ENCODE assay signal across 7 mouse cellular contexts in the genomic region with DNA sequence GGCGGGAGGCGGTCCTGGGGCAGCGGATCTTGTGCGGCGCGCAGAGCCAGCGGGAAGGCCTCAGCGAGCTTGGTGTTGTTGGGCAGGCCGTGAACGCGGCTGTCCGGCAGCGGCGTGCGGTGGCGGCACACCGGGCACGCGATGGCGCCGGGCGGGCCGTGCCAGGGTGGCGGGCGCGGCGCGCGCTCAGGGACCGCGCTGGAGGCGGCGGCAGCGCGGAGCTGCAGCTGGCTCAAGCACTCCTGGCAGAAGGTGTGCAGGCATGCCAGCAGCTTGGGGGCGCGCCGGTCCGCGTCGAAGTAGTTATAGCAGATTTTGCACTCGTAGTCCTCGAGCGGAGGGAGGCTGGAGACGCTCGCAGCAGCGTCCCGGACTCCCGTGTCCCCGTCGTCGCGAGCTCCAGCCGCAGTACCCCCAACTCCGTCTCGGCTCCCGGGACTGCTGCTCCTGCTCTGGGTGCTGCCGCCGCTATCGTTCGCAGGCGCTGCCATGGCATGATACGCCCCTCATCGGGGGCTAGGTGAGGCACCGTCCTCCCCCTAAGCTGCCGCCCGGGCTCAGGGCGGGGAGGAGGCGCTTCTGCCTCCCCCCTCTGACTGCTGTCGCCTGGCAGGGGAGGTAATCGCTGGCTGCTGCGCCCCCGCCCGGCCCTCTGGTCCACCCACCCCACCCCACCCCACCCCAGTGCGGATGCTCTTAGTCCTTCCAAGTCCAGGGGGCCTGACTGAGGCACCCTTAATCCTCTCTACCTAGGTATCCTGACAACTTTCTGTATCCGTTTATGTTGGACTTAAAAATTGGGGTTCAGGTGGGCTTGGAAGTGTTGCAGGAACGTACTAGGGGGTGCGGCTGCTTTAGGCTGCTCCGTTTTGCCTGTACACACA. TPM values are rescaled to one million over a fixed set of nuclear protein-coding genes. Genes with fewer than 3 reads are reported as not detected.
DNase-seq lines count a peak whose midpoint lies in the region; ATAC-seq and TF ChIP-seq lines count a peak whose summit lies in the region.

No protein-coding gene starts in this region.

- H3K27me3 ChIP-seq in embryonic facial prominence, embryonic 10.5 days (replicated peaks; ENCODE audit: low read depth, poor library complexity, severe bottlenecking), result peaks cover 95% of the 10 kb centered on the region
- H3K27me3 ChIP-seq in hindbrain, embryonic 10.5 days (ENCODE audit: insufficient read depth, poor library complexity, severe bottlenecking), result peaks cover 96% of the 10 kb centered on the region
- H3K27me3 ChIP-seq in liver, postnatal 0 days (ENCODE audit: insufficient read depth, low read length), result peaks cover 72% of the 10 kb centered on the region

- WGBS in embryonic facial prominence, embryonic 10.5 days, result under 1% methylated on average over 79 of the region's 79 CpGs
- under 1% methylated on average over 79 of the region's 79 CpGs for WGBS in hindbrain, embryonic 10.5 days
- 1% methylated on average over 72 of the region's 79 CpGs for WGBS in liver, postnatal 0 days (ENCODE audit: insufficient replicate concordance)

- H3K36me3 ChIP-seq in embryonic facial prominence, embryonic 10.5 days (replicated peaks), result no peaks in the 10 kb centered on the region
- H3K36me3 ChIP-seq in hindbrain, embryonic 10.5 days, result no peaks in the 10 kb centered on the region
- H3K36me3 ChIP-seq in liver, postnatal 0 days (replicated peaks; ENCODE audit: insufficient read depth, low read length), result no peaks in the 10 kb centered on the region

- H3K4me1 ChIP-seq in embryonic facial prominence, embryonic 10.5 days, result peaks cover 31% of the 10 kb centered on the region
- peaks cover 30% of the 10 kb centered on the region for H3K4me1 ChIP-seq in hindbrain, embryonic 10.5 days (replicated peaks)
- peaks cover 7% of the 10 kb centered on the region; the same call in 1 of the 2 replicates for H3K4me1 ChIP-seq in liver, postnatal 0 days (ENCODE audit: insufficient read depth)

- H3K9ac ChIP-seq in liver, postnatal 0 days (replicated peaks), result no peak overlapping the region

- peak overlapping the region; percentile 71 for H3K4me2 ChIP-seq in liver, postnatal 0 days (ENCODE audit: low read depth, low read length)

- no peak for TF ChIP-seq EP300 in liver, postnatal 0 days (IDR thresholded peaks at IDR 0.05; ENCODE audit: low read depth)

- TF ChIP-seq CTCF in liver, postnatal 0 days (IDR thresholded peaks at IDR 0.05; ENCODE audit: low read depth), result no peak

- peak; percentile 46 for DNase-seq in ovary, postnatal 36 days (ENCODE audit: low spot score)
- no peak for DNase-seq in ovary, adult 18-20 months (ENCODE audit: low spot score)
- peak; percentile 73 for DNase-seq in embryonic facial prominence, embryonic 10.5 days (ENCODE audit: low spot score)
- peak; percentile 69 for DNase-seq in hindbrain, embryonic 10.5 days (ENCODE audit: low spot score)
- no peak for DNase-seq in liver, postnatal 0 days
- DNase-seq in spleen, postnatal 14 days (ENCODE audit: low spot score in 2 of 2), result no peak
- DNase-seq in ovary, postnatal 10 days (ENCODE audit: low spot score), result no peak

- no peaks in the 10 kb centered on the region for H3K9me3 ChIP-seq in embryonic facial prominence, embryonic 10.5 days
- H3K9me3 ChIP-seq in hindbrain, embryonic 10.5 days, result no peaks in the 10 kb centered on the region
- no peaks in the 10 kb centered on the region for H3K9me3 ChIP-seq in liver, postnatal 0 days (ENCODE audit: low read length)

- ATAC-seq in liver, postnatal 0 days, result no peak

- peak overlapping the region; percentile 36 for H3K27ac ChIP-seq in embryonic facial prominence, embryonic 10.5 days (replicated peaks)
- peak overlapping the region; percentile 77 for H3K27ac ChIP-seq in hindbrain, embryonic 10.5 days
- H3K27ac ChIP-seq in liver, postnatal 0 days (ENCODE audit: low read depth), result no peak overlapping the region

- H3K4me3 ChIP-seq in embryonic facial prominence, embryonic 10.5 days, result peak overlapping the region; percentile 66
- H3K4me3 ChIP-seq in hindbrain, embryonic 10.5 days, result peak overlapping the region; percentile 66
- peak overlapping the region; percentile 41 for H3K4me3 ChIP-seq in liver, postnatal 0 days (ENCODE audit: low read depth, low read length)

RNA-seq across cellular contexts. Expression of gene Pax3, which starts 20.5 kb away (rescaled TPM):
- 16.6 and 17.7 TPM in 2 replicates for polyA plus RNA-seq in embryonic facial prominence, embryonic 10.5 days (2016; fragmentation: Nextera tagmentation; extraction: Ambion mirVana)
- 47.6 and 54.6 TPM in 2 replicates for polyA plus RNA-seq in hindbrain, embryonic 10.5 days (2016; fragmentation: Nextera tagmentation; extraction: Ambion mirVana)
- polyA plus RNA-seq in liver, postnatal 0 days (2015; fragmentation: Nextera tagmentation; extraction: Ambion mirVana), result not detected in 2 replicates

Comparison
In these comparisons a context has a peak if more than half of its experiments do, and no peak if none do; other contexts are left out.
1. DNase-seq: peak in ovary, postnatal 36 days (single experiment), embryonic facial prominence, embryonic 10.5 days (single experiment) and hindbrain, embryonic 10.5 days (single experiment); none in ovary, adult 18-20 months (single experiment), liver, postnatal 0 days (single experiment), spleen, postnatal 14 days (0 of 2) and ovary, postnatal 10 days (single experiment).
2. RNA of gene Pax3, which starts 20.5 kb away (polyA plus RNA-seq): 47.6 to 54.6 TPM in hindbrain, embryonic 10.5 days and 16.6 to 17.7 TPM in embryonic facial prominence, embryonic 10.5 days; not detected in liver, postnatal 0 days; every median in the first group is over 10 times any median in the second.
3. Peak in every context shown above with its lines, with median percentiles within 50 percentile points of each other: H3K4me3 ChIP-seq.